Comparison of ENCODE assay signal across 21 mouse cellular contexts in genomic region chr2:167657973-167658372, GRCm38 (mm10). TPM values are rescaled to one million over a fixed set of nuclear protein-coding genes. Genes with fewer than 3 reads are reported as not detected.
DNase-seq lines count a peak whose midpoint lies in the region; ATAC-seq and TF ChIP-seq lines count a peak whose summit lies in the region.
"Had no signal": no experiment of that assay in that cellular context is flagged by ENCODE, and none has a peak within 500 bp of the region (broad histone marks: within the 10 kb centered on the region; RNA-seq: fewer than 3 reads in every experiment).

No protein-coding gene starts in this region.

- peaks cover 7% of the 10 kb centered on the region; the same call in 1 of the 2 replicates for H3K27me3 ChIP-seq in heart, embryonic 12.5 days (replicated peaks)
- no peaks in the 10 kb centered on the region for H3K27me3 ChIP-seq in spleen, adult 2 months (ENCODE audit: control insufficient read depth, insufficient read depth, low read length)
- H3K27me3 ChIP-seq: hindbrain, embryonic 15.5 days had no signal

- 85% methylated on average over 4 of the region's 4 CpGs for WGBS in heart, embryonic 12.5 days
- WGBS in spleen, adult 2 months = 83% methylated on average over 4 of the region's 4 CpGs

- H3K4me2 ChIP-seq in heart, embryonic 12.5 days = peak overlapping the region; percentile 99; the same call in 1 of the 2 replicates
- H3K4me2 ChIP-seq: forebrain, embryonic 12.5 days; midbrain, embryonic 13.5 days had no signal

- ATAC-seq in heart, embryonic 12.5 days (ENCODE audit: insufficient number of reproducible peaks, low FRiP score) = no peak
- ATAC-seq: midbrain, embryonic 13.5 days had no signal

- no peak overlapping the region for H3K27ac ChIP-seq in heart, embryonic 12.5 days (ENCODE audit: poor library complexity, severe bottlenecking)
- H3K27ac ChIP-seq in layer of hippocampus, adult 2 months = peak overlapping the region; percentile 93; the same call in 1 of the 2 replicates
- H3K27ac ChIP-seq in spleen, adult 2 months (ENCODE audit: insufficient read depth, low read length) = peak overlapping the region; percentile 96
- H3K27ac ChIP-seq: forebrain, embryonic 12.5 days; heart, embryonic 10.5 days; hindbrain, embryonic 15.5 days; liver, embryonic 14.5 days; midbrain, embryonic 13.5 days; stomach, embryonic 15.5 days had no signal

- no peaks in the 10 kb centered on the region for H3K9me3 ChIP-seq in heart, embryonic 12.5 days (replicated peaks)
- H3K9me3 ChIP-seq: forebrain, embryonic 12.5 days; heart, embryonic 10.5 days; hindbrain, embryonic 15.5 days; midbrain, embryonic 13.5 days; stomach, embryonic 15.5 days had no signal

- DNase-seq in heart, adult 9 months (ENCODE audit: low spot score in 2 of 2) = no peak
- DNase-seq in layer of hippocampus, adult 2 months (ENCODE audit: low spot score in 2 of 2) = no peak
- DNase-seq in layer of hippocampus, adult 18-20 months (ENCODE audit: low spot score in 2 of 2) = no peak
- DNase-seq in spleen, adult 2 months (ENCODE audit: low read depth in 1 of 2, low spot score in 2 of 2) = no peak
- no peak for DNase-seq in spleen, postnatal 10 days (ENCODE audit: low spot score in 2 of 2)
- no peak for DNase-seq in ovary, postnatal 14 days (ENCODE audit: low spot score)
- DNase-seq in adrenal gland, postnatal 4 days (ENCODE audit: low spot score in 2 of 2) = no peak
- DNase-seq: adrenal gland, postnatal 10 days; cerebellum, adult 8-10 months; gastrocnemius, postnatal 36 days; heart, postnatal 36 days; kidney, postnatal 14 days; lung, postnatal 4 days had no signal

- no peak for TF ChIP-seq CTCF in layer of hippocampus, adult 2 months (conservative IDR thresholded peaks at IDR 0.05)
- no peak for TF ChIP-seq CTCF in spleen, adult 2 months (IDR thresholded peaks at IDR 0.05; ENCODE audit: extremely low read depth, insufficient read depth, insufficient read length, insufficient replicate concordance)

- peaks cover 28% of the 10 kb centered on the region for H3K36me3 ChIP-seq in heart, embryonic 12.5 days
- H3K36me3 ChIP-seq in spleen, adult 2 months (ENCODE audit: control insufficient read depth, insufficient read depth, low read length) = peaks cover 15% of the 10 kb centered on the region
- H3K36me3 ChIP-seq: hindbrain, embryonic 15.5 days had no signal

- H3K9ac ChIP-seq in heart, embryonic 12.5 days = no peak overlapping the region
- H3K9ac ChIP-seq: forebrain, embryonic 12.5 days; hindbrain, embryonic 15.5 days; liver, embryonic 14.5 days; midbrain, embryonic 13.5 days; stomach, embryonic 15.5 days had no signal

- H3K4me3 ChIP-seq in heart, embryonic 12.5 days = no peak overlapping the region
- H3K4me3 ChIP-seq in layer of hippocampus, adult 2 months = no peak overlapping the region
- no peak overlapping the region for H3K4me3 ChIP-seq in spleen, adult 2 months (ENCODE audit: extremely low read depth, insufficient read depth, insufficient read length)
- H3K4me3 ChIP-seq: forebrain, embryonic 12.5 days; heart, embryonic 10.5 days; hindbrain, embryonic 15.5 days; midbrain, embryonic 13.5 days; stomach, embryonic 15.5 days had no signal

- TF ChIP-seq POLR2A in spleen, adult 2 months (IDR thresholded peaks at IDR 0.05; ENCODE audit: low read depth, low read length) = no peak

- H3K4me1 ChIP-seq in heart, embryonic 12.5 days (replicated peaks) = peaks cover 49% of the 10 kb centered on the region
- H3K4me1 ChIP-seq in spleen, adult 2 months (ENCODE audit: control insufficient read depth, insufficient read depth, insufficient read length) = peaks cover 42% of the 10 kb centered on the region; the same call in 1 of the 2 replicates

RNA-seq across cellular contexts. Expression of gene Gm20431, which starts 3.3 kb away (rescaled TPM):
- 10.4 and 11.5 TPM in 2 replicates for polyA plus RNA-seq in heart, embryonic 12.5 days (2016; fragmentation: Nextera tagmentation; extraction: Ambion mirVana)
- total RNA-seq in layer of hippocampus, adult 2 months (2021) = 10 to 100 TPM; 36.5 to 44.2 TPM
- 10 to 100 TPM; 36.7 to 39.9 TPM for total RNA-seq in layer of hippocampus, adult 18-20 months (2021)
- 13.2 TPM in 1 of 2 replicates, not detected in the other for polyA plus RNA-seq in spleen, adult 2 months (2012; rRNA removed)
- 10 to 100 TPM; 18.2 to 23.0 TPM for total RNA-seq in adrenal gland, postnatal 4 days (2021)
- total RNA-seq: neutrophil, adult 5-6 weeks had no signal

RNA-seq across cellular contexts. Expression of gene Ube2v1, which starts 26.1 kb away (rescaled TPM):
- 216 and 235 TPM in 2 replicates for polyA plus RNA-seq in heart, embryonic 12.5 days (2016; fragmentation: Nextera tagmentation; extraction: Ambion mirVana)
- 100 to 1,000 TPM; 216 to 232 TPM for total RNA-seq in layer of hippocampus, adult 2 months (2021)
- total RNA-seq in layer of hippocampus, adult 18-20 months (2021) = 100 to 1,000 TPM; 235 to 247 TPM
- 85.2 and 102 TPM in 2 replicates for polyA plus RNA-seq in spleen, adult 2 months (2012; rRNA removed)
- 100 to 1,000 TPM; 194 to 200 TPM for total RNA-seq in adrenal gland, postnatal 4 days (2021)

RNA-seq across cellular contexts. Expression of gene Cebpb, which starts 30.7 kb away (rescaled TPM):
- 14.2 and 16.8 TPM in 2 replicates for polyA plus RNA-seq in heart, embryonic 12.5 days (2016; fragmentation: Nextera tagmentation; extraction: Ambion mirVana)
- total RNA-seq in layer of hippocampus, adult 2 months (2021) = 10 to 100 TPM; 25.8 to 32.0 TPM
- 10 to 100 TPM; 41.9 to 43.2 TPM for total RNA-seq in layer of hippocampus, adult 18-20 months (2021)
- 68.5 and 161 TPM in 2 replicates for polyA plus RNA-seq in spleen, adult 2 months (2012; rRNA removed)
- total RNA-seq in adrenal gland, postnatal 4 days (2021) = 100 to 1,000 TPM; 229 to 255 TPM

RNA-seq across cellular contexts. Expression of gene Tmem189, which starts 31.6 kb away (rescaled TPM):
- 46.6 and 48.3 TPM in 2 replicates for polyA plus RNA-seq in heart, embryonic 12.5 days (2016; fragmentation: Nextera tagmentation; extraction: Ambion mirVana)
- 10 to 100 TPM; 43.6 to 46.9 TPM for total RNA-seq in layer of hippocampus, adult 2 months (2021)
- total RNA-seq in layer of hippocampus, adult 18-20 months (2021) = 10 to 100 TPM; 46.7 TPM
- polyA plus RNA-seq in spleen, adult 2 months (2012; rRNA removed) = 90.7 and 126 TPM in 2 replicates
- 10 to 100 TPM; 32.9 to 35.4 TPM for total RNA-seq in adrenal gland, postnatal 4 days (2021)

Comparison
In these comparisons a context has a peak if more than half of its experiments do, and no peak if none do; other contexts are left out.
1. RNA of gene Cebpb, which starts 30.7 kb away (total RNA-seq): 229 to 255 TPM in adrenal gland, postnatal 4 days; 41.9 to 43.2 TPM in layer of hippocampus, adult 18-20 months and 25.8 to 32.0 TPM in layer of hippocampus, adult 2 months; every median in the first group is over 4 times any median in the second.